Mouse (Mus musculus) erythroblast, embryonic 14.5 days (primary cell): Measurements from ENCODE around the gene 1700015G11Rik.

ENCODE experiments used
- GATA1 ChIP-seq: IDR thresholded peaks from 2 replicates; pipeline ENCODE4 v1.6.1; 2012; ENCODE audit warnings: low read length, inconsistent platforms, mixed read lengths
- TAL1 ChIP-seq: IDR thresholded peaks from 3 replicates; pipeline ENCODE4 v1.6.1; 2012; ENCODE audit warnings: low read length, inconsistent platforms, mixed read lengths

GRCm38 (mm10) chr7:52022039-52022438 lies 6.5 kb upstream of the 1700015G11Rik start:
- TF ChIP-seq GATA1 (no peak), TAL1 (no peak)
